Mouse (Mus musculus) embryonic facial prominence, embryonic 14.5 days (tissue): ENCODE results near the gene Slc25a11. TPM values are rescaled to one million over a fixed set of nuclear protein-coding genes. Genes with fewer than 3 reads are reported as not detected.

Source experiments
- ATAC-seq: fragments of 200-750 bp; cut with Nextera tagmentation; 2 replicates; pipeline ENCODE4 v1.8.0; 2017; ENCODE audit warnings: low read depth, moderate number of reproducible peaks, moderate TSS enrichment
- DNase-seq: peaks from one replicate; pipeline ENCODE4 v3.0.0-alpha.2; 2015; ENCODE audit warnings: low spot score
- H3K27ac ChIP-seq: fragments of 300-500 bp; sonication (generic); replicated peaks from 2 replicates; pipeline ENCODE4 v1.5.1; 2014; ENCODE audit warnings: low read depth, mild to moderate bottlenecking, low read length, moderate library complexity
- H3K27me3 ChIP-seq: fragments of 300-500 bp; sonication (generic); replicated peaks from 2 replicates; pipeline ENCODE4 v1.6.1; 2014; ENCODE audit warnings: low read length; ENCODE audit not compliant: control insufficient read depth, insufficient read depth
- H3K36me3 ChIP-seq: fragments of 300-500 bp; sonication (generic); 2 replicates; pipeline ENCODE4 v1.6.1; 2014; ENCODE audit warnings: low read length, mixed read lengths; ENCODE audit not compliant: control insufficient read depth, insufficient read depth
- H3K4me1 ChIP-seq: fragments of 300-500 bp; sonication (generic); 2 replicates; pipeline ENCODE4 v1.6.1; 2014; ENCODE audit warnings: antibody characterized with exemption, low read length; ENCODE audit not compliant: control insufficient read depth, insufficient read depth
- H3K4me2 ChIP-seq: fragments of 300-500 bp; sonication (generic); 2 replicates; pipeline ENCODE4 v1.6.1; 2014; ENCODE audit warnings: low read depth, mild to moderate bottlenecking, low read length, moderate library complexity, mixed read lengths
- H3K4me3 ChIP-seq: fragments of 300-500 bp; sonication (generic); 2 replicates; pipeline ENCODE4 v1.5.1; 2014; ENCODE audit warnings: low read depth, mild to moderate bottlenecking, low read length
- H3K9ac ChIP-seq: fragments of 300-500 bp; sonication (generic); 2 replicates; pipeline ENCODE4 v1.6.1; 2014; ENCODE audit warnings: low read depth, mild to moderate bottlenecking, low read length, moderate library complexity, mixed read lengths
- H3K9me3 ChIP-seq: fragments of 300-500 bp; sonication (generic); 2 replicates; pipeline ENCODE4 v1.6.1; 2016; ENCODE audit warnings: low read length; ENCODE audit not compliant: control insufficient read depth
- WGBS: fragments of 180-500 bp; shearing (Covaris S2); extraction: QIAGEN DNeasy Blood & Tissue Kit; methylation state at CpG from one replicate; pipeline ENCODE4 v1.1.7; 2014; 5-methylcytosine and 5-hydroxymethylcytosine counted together
- polyA plus RNA-seq: library from polyadenylated mRNA; unstranded; fragments of >200 nt; fragmentation: Nextera tagmentation; extraction: Ambion mirVana; gene quantifications from 2 replicates; pipeline ENCODE4 v1.2.1, GENCODE M21; 2014

The Slc25a11 gene
- polyA plus RNA-seq, 1 experiment from 2014 or later, result 147 TPM

GRCm38 (mm10) chr11:70651391-70651790, 4.1 kb upstream of the Slc25a11 start:
- Histone ChIP-seq H3K4me2 (peak overlapping the region; percentile 98; the same call in 1 of the 2 replicates), H3K9me3 (no peaks in the 10 kb centered on the region), H3K4me1 (peaks cover 18% of the 10 kb centered on the region), H3K27ac (no peak overlapping the region; the same call in 1 of the 2 replicates), H3K36me3 (peaks cover 49% of the 10 kb centered on the region), H3K9ac (no peak overlapping the region), H3K27me3 (no peaks in the 10 kb centered on the region), H3K4me3 (peak overlapping the region; percentile 64; the same call in 1 of the 2 replicates)
- ATAC-seq (no peak), DNase-seq (no peak)
- 66% methylated on average over 2 of the region's 2 CpGs for WGBS

- H3K27me3 ChIP-seq, result no peaks in the 10 kb centered on the region
- DNase-seq (no peak), ATAC-seq (no peak)
- H3K4me3 ChIP-seq, result no peak overlapping the region
- H3K4me1 ChIP-seq, result peaks cover 19% of the 10 kb centered on the region
- no peaks in the 10 kb centered on the region for H3K9me3 ChIP-seq
- 0 out of 2 replicates have a peak overlapping the region, but pooled peaks have one; percentile 18 for H3K27ac ChIP-seq
- peaks cover 52% of the 10 kb centered on the region for H3K36me3 ChIP-seq
- no peak overlapping the region for H3K9ac ChIP-seq
- WGBS, result 74% methylated on average over 12 of the region's 12 CpGs
- peak overlapping the region; percentile 6; the same call in 1 of the 2 replicates for H3K4me2 ChIP-seq
Measured at GRCm38 (mm10) chr11:70650322-70651175, 3.3 kb upstream of the Slc25a11 start.

- Histone ChIP-seq H3K27me3 (no peaks in the 10 kb centered on the region), H3K4me2 (peak overlapping the region; percentile 84), H3K27ac (no peak overlapping the region), H3K4me1 (peaks cover 21% of the 10 kb centered on the region), H3K9me3 (no peaks in the 10 kb centered on the region), H3K9ac (no peak overlapping the region), H3K4me3 (no peak overlapping the region), H3K36me3 (peaks cover 64% of the 10 kb centered on the region)
- 76% methylated on average over 8 of the region's 8 CpGs for WGBS
- ATAC-seq (no peak), DNase-seq (no peak)
Measured at GRCm38 (mm10) chr11:70649185-70649734, 2.0 kb upstream of the Slc25a11 start.

GRCm38 (mm10) chr11:70648512-70648911, 1.2 kb upstream of the Slc25a11 start:
- H3K27me3 ChIP-seq, result no peaks in the 10 kb centered on the region
- H3K4me3 ChIP-seq, result peak overlapping the region; percentile 64
- H3K4me2 ChIP-seq, result peak overlapping the region; percentile 84
- peaks cover 69% of the 10 kb centered on the region for H3K36me3 ChIP-seq
- no peak overlapping the region for H3K27ac ChIP-seq
- H3K4me1 ChIP-seq, result peaks cover 21% of the 10 kb centered on the region
- H3K9me3 ChIP-seq, result no peaks in the 10 kb centered on the region
- ATAC-seq (no peak), DNase-seq (no peak)
- H3K9ac ChIP-seq, result peak overlapping the region; percentile 74
- 77% methylated on average over 4 of the region's 4 CpGs for WGBS

GRCm38 (mm10) chr11:70647716-70648420, 589 bp upstream of the Slc25a11 start:
- Histone ChIP-seq H3K9me3 (no peaks in the 10 kb centered on the region), H3K4me3 (peak overlapping the region; percentile 64), H3K9ac (peak overlapping the region; percentile 74), H3K4me1 (peaks cover 21% of the 10 kb centered on the region), H3K36me3 (peaks cover 71% of the 10 kb centered on the region), H3K27me3 (no peaks in the 10 kb centered on the region), H3K4me2 (peak overlapping the region; percentile 84), H3K27ac (peak overlapping the region; percentile 88)
- ATAC-seq (no peak), DNase-seq (no peak)
- 4% methylated on average over 24 of the region's 28 CpGs for WGBS

- peak overlapping the region; percentile 64 for H3K4me3 ChIP-seq
- peaks cover 56% of the 10 kb centered on the region for H3K36me3 ChIP-seq
- H3K9me3 ChIP-seq, result no peaks in the 10 kb centered on the region
- H3K27me3 ChIP-seq, result no peaks in the 10 kb centered on the region
- DNase-seq (no peak), ATAC-seq (no peak)
- peak overlapping the region; percentile 87 for H3K9ac ChIP-seq
- WGBS, result 10% methylated on average over 3 of the region's 3 CpGs
- peak overlapping the region; percentile 79 for H3K4me2 ChIP-seq
- peak overlapping the region; percentile 85; the same call in 1 of the 2 replicates for H3K27ac ChIP-seq
- peaks cover 10% of the 10 kb centered on the region for H3K4me1 ChIP-seq
Measured at GRCm38 (mm10) chr11:70646259-70646555, 1.1 kb downstream of the Slc25a11 start.

GRCm38 (mm10) chr11:70645461-70646258, 1.6 kb downstream of the Slc25a11 start:
- ATAC-seq, result no peak
- peak overlapping the region; percentile 79 for H3K4me2 ChIP-seq
- no peak overlapping the region; the same call in 1 of the 2 replicates for H3K27ac ChIP-seq
- peak overlapping the region; percentile 64 for H3K4me3 ChIP-seq
- H3K27me3 ChIP-seq, result no peaks in the 10 kb centered on the region
- H3K36me3 ChIP-seq, result peaks cover 51% of the 10 kb centered on the region
- no peaks in the 10 kb centered on the region for H3K9me3 ChIP-seq
- no peak for DNase-seq
- WGBS, result 89% methylated on average over 12 of the region's 12 CpGs
- H3K9ac ChIP-seq, result peak overlapping the region; percentile 87
- peaks cover 10% of the 10 kb centered on the region for H3K4me1 ChIP-seq

- Histone ChIP-seq H3K27me3 (no peaks in the 10 kb centered on the region), H3K4me1 (peaks cover 10% of the 10 kb centered on the region), H3K9ac (no peak overlapping the region), H3K4me3 (no peak overlapping the region), H3K4me2 (no peak overlapping the region), H3K9me3 (no peaks in the 10 kb centered on the region), H3K36me3 (peaks cover 41% of the 10 kb centered on the region), H3K27ac (no peak overlapping the region)
- DNase-seq, result no peak
- no peak for ATAC-seq
- WGBS, result 93% methylated on average over 7 of the region's 8 CpGs
Measured at GRCm38 (mm10) chr11:70644564-70645103, 2.6 kb downstream of the Slc25a11 start.
